Mouse (Mus musculus) bone marrow macrophage, adult 2 months (primary cell): ENCODE data around the gene Tnfaip8l3. TPM values are rescaled to one million over a fixed set of nuclear protein-coding genes. Genes with fewer than 3 reads are reported as not detected.

Experiments
- H3K27ac ChIP-seq: 2 replicates; pipeline ENCODE4 v1.5.1; 2012; ENCODE audit warnings: low read depth, low read length; ENCODE audit not compliant: insufficient read depth
- H3K4me1 ChIP-seq: 2 replicates; pipeline ENCODE4 v1.6.1; 2012; ENCODE audit warnings: low read length; ENCODE audit not compliant: control insufficient read depth, insufficient read depth
- H3K4me3 ChIP-seq: 2 replicates; pipeline ENCODE4 v1.5.1; 2012; ENCODE audit warnings: mild to moderate bottlenecking, low read length, moderate library complexity; ENCODE audit not compliant: insufficient read depth
- CTCF ChIP-seq: IDR thresholded peaks from 2 replicates; pipeline ENCODE4 v1.5.1; 2012; ENCODE audit warnings: low read depth, mild to moderate bottlenecking, low read length, moderate library complexity
- POLR2A ChIP-seq: IDR thresholded peaks from 2 replicates; pipeline ENCODE4 v1.6.1; 2012; ENCODE audit warnings: mild to moderate bottlenecking, low read depth, low read length, borderline replicate concordance
- polyA plus RNA-seq: library from polyadenylated mRNA; stranded (reverse); fragments of >200 nt; gene quantifications from 2 replicates; pipeline ENCODE4 v1.2.4, GENCODE M21; 2012; ENCODE audit not compliant: missing spikeins, insufficient read depth, insufficient read length

Tnfaip8l3 gene
- polyA plus RNA-seq: not detected in 2 replicates

GRCm38 (mm10) chr9:54068032-54068649 is at the start of gene Tnfaip8l3:
Tnfaip8l3 (minus strand) TSS chr9:54068388.
- TF ChIP-seq POLR2A (no peak), CTCF (no peak)
- peak within 1 kb of the TSS; percentile 60 for H3K4me3 ChIP-seq
- no peak within 1 kb of the TSS for H3K27ac ChIP-seq

GRCm38 (mm10) chr9:54112726-54113125 is 44.5 kb upstream of the Tnfaip8l3 start:
- no peak overlapping the region for H3K4me3 ChIP-seq
- no peak overlapping the region for H3K27ac ChIP-seq
- H3K4me1 ChIP-seq: no peaks in the 10 kb centered on the region
- no peak for TF ChIP-seq POLR2A
- TF ChIP-seq CTCF: no peak

More at GRCm38 (mm10) chr9:54068032-54068649, at the start of gene Tnfaip8l3:
- H3K4me1 ChIP-seq: 0 out of 2 replicates have a peak, but pooled peaks cover 2% of the 10 kb centered on the region

GRCm38 (mm10) chr9:54098636-54099035 is 30.4 kb upstream of the Tnfaip8l3 start:
- no peak for TF ChIP-seq CTCF
- no peak for TF ChIP-seq POLR2A
- Histone ChIP-seq H3K27ac (no peak overlapping the region), H3K4me3 (no peak overlapping the region), H3K4me1 (no peaks in the 10 kb centered on the region)

- no peak overlapping the region for H3K4me3 ChIP-seq
- H3K4me1 ChIP-seq: no peaks in the 10 kb centered on the region
- no peak for TF ChIP-seq CTCF
- no peak for TF ChIP-seq POLR2A
- H3K27ac ChIP-seq: no peak overlapping the region
Measured at GRCm38 (mm10) chr9:54097091-54097490, 28.9 kb upstream of the Tnfaip8l3 start.

- Histone ChIP-seq H3K4me1 (no peaks in the 10 kb centered on the region), H3K27ac (no peak overlapping the region), H3K4me3 (no peak overlapping the region)
- TF ChIP-seq POLR2A (no peak), CTCF (no peak)
Measured at GRCm38 (mm10) chr9:54084245-54084644, 16.1 kb upstream of the Tnfaip8l3 start.

GRCm38 (mm10) chr9:54077740-54078139 is 9.6 kb upstream of the Tnfaip8l3 start:
- TF ChIP-seq CTCF: no peak
- TF ChIP-seq POLR2A: no peak
- Histone ChIP-seq H3K4me3 (no peak overlapping the region), H3K4me1 (no peaks in the 10 kb centered on the region), H3K27ac (no peak overlapping the region)

- no peaks in the 10 kb centered on the region for H3K4me1 ChIP-seq
- TF ChIP-seq POLR2A (no peak), CTCF (no peak)
- no peak overlapping the region for H3K27ac ChIP-seq
- H3K4me3 ChIP-seq: no peak overlapping the region
Measured at GRCm38 (mm10) chr9:54074901-54075300, 6.7 kb upstream of the Tnfaip8l3 start.

- Histone ChIP-seq H3K27ac (no peak overlapping the region), H3K4me1 (0 out of 2 replicates have a peak, but pooled peaks cover 2% of the 10 kb centered on the region), H3K4me3 (no peak overlapping the region)
- TF ChIP-seq CTCF (no peak), POLR2A (no peak)
Measured at GRCm38 (mm10) chr9:54073688-54074087, 5.5 kb upstream of the Tnfaip8l3 start.

- Histone ChIP-seq H3K27ac (no peak overlapping the region), H3K4me3 (no peak overlapping the region), H3K4me1 (0 out of 2 replicates have a peak, but pooled peaks cover 2% of the 10 kb centered on the region)
- TF ChIP-seq CTCF: no peak
- TF ChIP-seq POLR2A: no peak
Measured at GRCm38 (mm10) chr9:54071474-54072095, 3.4 kb upstream of the Tnfaip8l3 start.

GRCm38 (mm10) chr9:54069204-54069603 is 1.0 kb upstream of the Tnfaip8l3 start:
- H3K27ac ChIP-seq: no peak overlapping the region
- H3K4me1 ChIP-seq: 0 out of 2 replicates have a peak, but pooled peaks cover 2% of the 10 kb centered on the region
- TF ChIP-seq CTCF (no peak), POLR2A (no peak)
- H3K4me3 ChIP-seq: peak overlapping the region; percentile 60
